ENCODE assay signal across 17 mouse cellular contexts in genomic region chr8:121708406-121708805, GRCm38 (mm10). TPM values are rescaled to one million over a fixed set of nuclear protein-coding genes. Genes with fewer than 3 reads are reported as not detected.
"Had no signal": no experiment of that assay in that cellular context is flagged by ENCODE, and none has a peak within 500 bp of the region (broad histone marks: within the 10 kb centered on the region; RNA-seq: fewer than 3 reads in every experiment).

No protein-coding gene starts in this region.

- H3K9me3 ChIP-seq: limb, embryonic 13.5 days; neural tube, embryonic 15.5 days had no signal

- H3K27ac ChIP-seq: limb, embryonic 13.5 days; liver, embryonic 14.5 days; neural tube, embryonic 15.5 days had no signal

- H3K4me1 ChIP-seq: limb, embryonic 13.5 days had no signal

- DNase-seq: layer of hippocampus, adult 9-11 months; left cerebral cortex, postnatal 4 days; lung, adult 2 months; lung, postnatal 36 days; midbrain, embryonic 14.5 days; retina, postnatal 1 day; right cerebral cortex, postnatal 4 days; spleen, adult 18-20 months; thymus, adult 18-20 months; thymus, postnatal 14 days had no signal

- H3K4me2 ChIP-seq: limb, embryonic 13.5 days; neural tube, embryonic 15.5 days had no signal

- H3K27me3 ChIP-seq: neural tube, embryonic 15.5 days had no signal

- H3K36me3 ChIP-seq: limb, embryonic 13.5 days; neural tube, embryonic 15.5 days had no signal

- ATAC-seq: intestine, embryonic 16.5 days; lung, postnatal 0 days had no signal

- H3K4me3 ChIP-seq: limb, embryonic 13.5 days; myocyte; neural tube, embryonic 15.5 days had no signal

- H3K9ac ChIP-seq: limb, embryonic 13.5 days; liver, embryonic 14.5 days; neural tube, embryonic 15.5 days had no signal

RNA-seq across cellular contexts. Expression of gene Jph3, which starts 21.0 kb away (rescaled TPM):
- polyA plus RNA-seq: liver, adult 2 months; liver, embryonic 14.5 days; myocyte had no signal
